Mouse (Mus musculus): Measurements from ENCODE around the gene Tbcd.

DNA sequence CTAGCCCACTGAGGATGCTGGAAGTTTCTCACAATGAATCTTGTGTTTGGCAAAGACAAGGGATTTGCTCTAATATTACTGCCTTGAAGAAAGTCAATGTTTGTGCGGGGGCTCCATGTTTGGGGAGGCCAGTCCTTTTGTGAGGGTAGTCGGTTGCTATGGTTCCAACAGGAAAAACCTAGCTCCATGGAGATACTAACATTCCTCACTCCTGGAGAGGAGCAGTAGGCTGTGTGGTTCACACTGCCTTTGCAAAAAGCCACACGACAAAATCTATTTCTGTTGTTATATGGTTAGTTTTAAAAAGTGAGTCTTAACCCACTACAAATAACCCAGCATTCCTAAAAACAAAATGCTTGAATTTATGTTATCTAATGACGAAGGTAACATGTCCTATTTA lies 201.9 kb downstream of the Tbcd start:
- TF ChIP-seq POLR2A (IDR thresholded peaks at IDR 0.05; ENCODE audit: insufficient read depth, low read depth, low read length) (no peak), CTCF (IDR thresholded peaks at IDR 0.05) (no peak)

Data from heart, adult 2 months (tissue).